Mouse (Mus musculus) retina, embryonic 14.5 days (tissue): Measurements from ENCODE around the gene Cemip.

Source experiments
- DNase-seq: peaks from one replicate; pipeline ENCODE4 v3.0.0-alpha.2; 2015; ENCODE audit warnings: low spot score

Gene Cemip

GRCm38 (mm10) chr7:83965181-83965580 lies 121.1 kb downstream of the Cemip start:
- DNase-seq, result no peak

GRCm38 (mm10) chr7:83952511-83952910 lies 133.8 kb downstream of the Cemip start:
- DNase-seq, result no peak

GRCm38 (mm10) chr7:83951327-83951726 lies 135.0 kb downstream of the Cemip start:
- DNase-seq, result no peak

- DNase-seq, result no peak
Measured at GRCm38 (mm10) chr7:83949662-83950061, 136.6 kb downstream of the Cemip start.

- no peak for DNase-seq
Measured at GRCm38 (mm10) chr7:83948743-83949142, 137.6 kb downstream of the Cemip start.

GRCm38 (mm10) chr7:83941701-83942101 lies 144.6 kb downstream of the Cemip start:
- DNase-seq, result no peak

GRCm38 (mm10) chr7:83940136-83940535 lies 146.2 kb downstream of the Cemip start:
- DNase-seq, result no peak

GRCm38 (mm10) chr7:83939017-83939721 lies 147.1 kb downstream of the Cemip start:
- DNase-seq, result no peak

- DNase-seq, result no peak
Measured at GRCm38 (mm10) chr7:83921637-83922036, 164.7 kb downstream of the Cemip start.

- DNase-seq, result no peak
Measured at GRCm38 (mm10) chr7:83920241-83920640, 166.1 kb downstream of the Cemip start.

- DNase-seq, result peak; percentile 93
Measured at GRCm38 (mm10) chr7:83914566-83914965, 171.7 kb downstream of the Cemip start.

GRCm38 (mm10) chr7:83913995-83914394 lies 172.3 kb downstream of the Cemip start:
- no peak for DNase-seq

- no peak for DNase-seq
Measured at GRCm38 (mm10) chr7:83913405-83913932, 172.8 kb downstream of the Cemip start.

- DNase-seq, result no peak
Measured at GRCm38 (mm10) chr7:83911909-83912308, 174.4 kb downstream of the Cemip start.

GRCm38 (mm10) chr7:83904831-83905230 lies 181.5 kb downstream of the Cemip start:
- DNase-seq, result no peak

- DNase-seq, result no peak
Measured at GRCm38 (mm10) chr7:83902296-83903145, 183.8 kb downstream of the Cemip start.

GRCm38 (mm10) chr7:83901425-83901824 lies 184.9 kb downstream of the Cemip start:
- no peak for DNase-seq

- DNase-seq, result no peak
Measured at GRCm38 (mm10) chr7:83900519-83900918, 185.8 kb downstream of the Cemip start.

GRCm38 (mm10) chr7:83898267-83898666 lies 188.0 kb downstream of the Cemip start:
- no peak for DNase-seq

- DNase-seq, result no peak
Measured at GRCm38 (mm10) chr7:83896077-83896740, 190.1 kb downstream of the Cemip start.

GRCm38 (mm10) chr7:83894348-83894747 lies 192.0 kb downstream of the Cemip start:
- DNase-seq, result no peak

GRCm38 (mm10) chr7:83892333-83892669 lies 194.0 kb downstream of the Cemip start:
- no peak for DNase-seq
